Mouse (Mus musculus): Measurements from ENCODE around the gene Igtp.

DNA sequence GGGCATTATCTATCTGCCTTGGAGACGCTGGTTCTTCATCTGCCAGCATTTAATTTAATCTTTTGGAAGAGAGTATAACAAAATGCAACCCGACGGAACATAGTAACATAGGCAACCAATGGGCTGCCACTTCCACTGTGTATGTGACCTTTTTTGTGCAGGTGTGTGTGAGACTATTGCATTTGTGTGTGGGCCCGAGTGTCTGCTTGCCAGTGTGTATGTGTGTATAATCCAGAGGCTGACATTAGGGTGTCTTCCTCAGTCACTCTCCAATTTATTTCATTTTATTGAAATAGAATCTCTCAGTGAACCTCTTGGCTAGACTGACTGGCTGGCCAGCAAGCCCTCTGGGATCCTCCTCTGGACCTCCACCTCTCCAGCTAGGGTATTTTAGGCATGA, 870 bp downstream of the Igtp start:
- TF ChIP-seq CTCF (IDR thresholded peaks at IDR 0.05) (no peak), EP300 (IDR thresholded peaks at IDR 0.05) (no peak)

All from lung, postnatal 0 days (tissue).